Mouse (Mus musculus): ENCODE results near the gene Rtn4rl2. TPM values are rescaled to one million over a fixed set of nuclear protein-coding genes. Genes with fewer than 3 reads are reported as not detected.
A peak's percentile ranks its signal among the peaks of the same experiment; 100 is the strongest.

Rtn4rl2 gene
- total RNA-seq, 2 experiments from 2014 or later, result 92.5 to 99.2 TPM

- DNase-seq (ENCODE audit: low spot score in 2 of 2), result no peak
These were observed 35.9 kb downstream of the Rtn4rl2 start for GRCm38 (mm10) chr2:84850407-84851129.

GRCm38 (mm10) chr2:84845226-84845625, 41.3 kb downstream of the Rtn4rl2 start:
- DNase-seq (ENCODE audit: low spot score in 2 of 2), result no peak

GRCm38 (mm10) chr2:84843654-84844053, 42.9 kb downstream of the Rtn4rl2 start:
- DNase-seq (ENCODE audit: low spot score in 2 of 2), result no peak

GRCm38 (mm10) chr2:84841905-84842304, 44.6 kb downstream of the Rtn4rl2 start:
- no peak for DNase-seq (ENCODE audit: low spot score in 2 of 2)

- no peak for DNase-seq (ENCODE audit: low spot score in 2 of 2)
These were observed 45.6 kb downstream of the Rtn4rl2 start for GRCm38 (mm10) chr2:84840748-84841563.

- no peak for DNase-seq (ENCODE audit: low spot score in 2 of 2)
These were observed 46.3 kb downstream of the Rtn4rl2 start for GRCm38 (mm10) chr2:84840016-84840747.

GRCm38 (mm10) chr2:84838993-84839980, 47.2 kb downstream of the Rtn4rl2 start:
- DNase-seq (ENCODE audit: low spot score in 2 of 2), result no peak

GRCm38 (mm10) chr2:84838593-84838949, 47.9 kb downstream of the Rtn4rl2 start, which contains the start of gene Slc43a1:
Gene Slc43a1, plus strand, starts transcription at chr2:84838850.
- DNase-seq (ENCODE audit: low spot score in 2 of 2), result no peak

GRCm38 (mm10) chr2:84837817-84838592, 48.5 kb downstream of the Rtn4rl2 start:
- no peak for DNase-seq (ENCODE audit: low spot score in 2 of 2)

- DNase-seq (ENCODE audit: low spot score in 2 of 2), result no peak
These were observed 49.4 kb downstream of the Rtn4rl2 start for GRCm38 (mm10) chr2:84837107-84837506.

GRCm38 (mm10) chr2:84831666-84832391, 54.7 kb downstream of the Rtn4rl2 start:
- DNase-seq (ENCODE audit: low spot score in 2 of 2), result peak; percentile 86 to 94

- DNase-seq (ENCODE audit: low spot score in 2 of 2), result no peak
These were observed 59.1 kb downstream of the Rtn4rl2 start for GRCm38 (mm10) chr2:84827283-84827920.

- peak; percentile 81 to 96 for DNase-seq (ENCODE audit: low spot score in 2 of 2)
These were observed 59.8 kb downstream of the Rtn4rl2 start, which contains the start of gene Timm10 for GRCm38 (mm10) chr2:84826488-84827282. Gene Timm10, plus strand, starts transcription at chr2:84826997.

GRCm38 (mm10) chr2:84823237-84823636, 63.3 kb downstream of the Rtn4rl2 start:
- DNase-seq (ENCODE audit: low spot score in 2 of 2), result peak in 1 of 2 experiments; percentile 17

GRCm38 (mm10) chr2:84822552-84822951, 64.0 kb downstream of the Rtn4rl2 start, which contains the start of gene Smtnl1:
Gene Smtnl1, minus strand, starts transcription at chr2:84822652.
- no peak for DNase-seq (ENCODE audit: low spot score in 2 of 2)

Measured in layer of hippocampus, postnatal 14 days (tissue).